In genomic region chr1:171974361-171974760, GRCm38 (mm10) we compare ENCODE assay signal across 6 mouse cellular contexts. TPM values are rescaled to one million over a fixed set of nuclear protein-coding genes. Genes with fewer than 3 reads are reported as not detected.
DNase-seq lines count a peak whose midpoint lies in the region.
"Not testable (repeated sequence)": the region's sequence is repeated elsewhere in the genome, so short reads cannot be mapped to it uniquely, and the experiment has no call there.
"Had no signal": no experiment of that assay in that cellular context is flagged by ENCODE, and none has a peak within 500 bp of the region (broad histone marks: within the 10 kb centered on the region; RNA-seq: fewer than 3 reads in every experiment).

No protein-coding gene starts in this region.

- DNase-seq in heart, adult 11 months: peak; percentile 86
- peak; percentile 63 for DNase-seq in heart, embryonic 10.5 days (ENCODE audit: low spot score)
- peak; percentile 3 for DNase-seq in testis, postnatal 10 days (ENCODE audit: low spot score)

- not testable (repeated sequence) for H3K27ac ChIP-seq in heart, embryonic 10.5 days

- not testable (repeated sequence) for H3K4me1 ChIP-seq in heart, embryonic 10.5 days

- not testable (repeated sequence) for H3K9me3 ChIP-seq in heart, embryonic 10.5 days

- not testable (repeated sequence) for H3K36me3 ChIP-seq in heart, embryonic 10.5 days

- H3K27me3 ChIP-seq in heart, embryonic 10.5 days (ENCODE audit: insufficient read depth, poor library complexity, severe bottlenecking): not testable (repeated sequence)

- WGBS in heart, embryonic 10.5 days: 90% methylated on average over 2 of the region's 2 CpGs

- H3K4me3 ChIP-seq in heart, embryonic 10.5 days: not testable (repeated sequence)

RNA-seq across cellular contexts. Expression of gene Vangl2, which starts 53.9 kb away (rescaled TPM):
- 12.8 and 16.0 TPM in 2 replicates for polyA plus RNA-seq in heart, embryonic 10.5 days (2016; fragmentation: Nextera tagmentation; extraction: Ambion mirVana)
- polyA plus RNA-seq: G1E had no signal

RNA-seq across cellular contexts. Expression of gene Slamf6, which starts 57.0 kb away (rescaled TPM):
- 0.08 TPM in 1 of 2 replicates, not detected in the other for polyA plus RNA-seq in heart, embryonic 10.5 days (2016; fragmentation: Nextera tagmentation; extraction: Ambion mirVana)
- polyA plus RNA-seq: C2C12, G1E, Patski had no signal

Comparison
In these comparisons a context has a peak if more than half of its experiments do, and no peak if none do; other contexts are left out.
1. DNase-seq: peak in every context shown above with its lines; median percentile 86 in heart, adult 11 months; 63 in heart, embryonic 10.5 days; 3 in testis, postnatal 10 days.